Mouse (Mus musculus): ENCODE results near the gene Dcdc2b.

The Dcdc2b gene

GRCm38 (mm10) chr4:129621283-129621841 is 7.3 kb upstream of the Dcdc2b start:
- no peak for DNase-seq (ENCODE audit: low spot score in 2 of 2)

GRCm38 (mm10) chr4:129620419-129621282 is 6.6 kb upstream of the Dcdc2b start:
- no peak for DNase-seq (ENCODE audit: low spot score in 2 of 2)

- DNase-seq (ENCODE audit: low spot score in 2 of 2): peak; percentile 90 to 92
These were observed 5.0 kb upstream of the Dcdc2b start, which contains the start of gene Iqcc for GRCm38 (mm10) chr4:129618786-129619691. Gene Iqcc, minus strand, starts transcription at chr4:129619099.

GRCm38 (mm10) chr4:129618031-129618430 is 4.0 kb upstream of the Dcdc2b start:
- no peak for DNase-seq (ENCODE audit: low spot score in 2 of 2)

- DNase-seq (ENCODE audit: low spot score in 2 of 2): no peak
These were observed 3.1 kb upstream of the Dcdc2b start for GRCm38 (mm10) chr4:129617121-129617641.

- DNase-seq (ENCODE audit: low spot score in 2 of 2): no peak
These were observed 2.6 kb upstream of the Dcdc2b start for GRCm38 (mm10) chr4:129616631-129617030.

GRCm38 (mm10) chr4:129615801-129616290 is 1.8 kb upstream of the Dcdc2b start:
- DNase-seq (ENCODE audit: low spot score in 2 of 2): no peak

GRCm38 (mm10) chr4:129610472-129610871 is 3.6 kb downstream of the Dcdc2b start:
- no peak for DNase-seq (ENCODE audit: low spot score in 2 of 2)

GRCm38 (mm10) chr4:129610026-129610425 is 4.0 kb downstream of the Dcdc2b start:
- DNase-seq (ENCODE audit: low spot score in 2 of 2): no peak

- no peak for DNase-seq (ENCODE audit: low spot score in 2 of 2)
These were observed 4.9 kb downstream of the Dcdc2b start for GRCm38 (mm10) chr4:129609139-129609631.

GRCm38 (mm10) chr4:129608426-129609025 is 5.5 kb downstream of the Dcdc2b start:
- peak; percentile 60 to 81 for DNase-seq (ENCODE audit: low spot score in 2 of 2)

- DNase-seq (ENCODE audit: low spot score in 2 of 2): peak; percentile 56 to 78
These were observed 13.6 kb downstream of the Dcdc2b start, which contains the start of the genes Eif3i and Tmem234 for GRCm38 (mm10) chr4:129600233-129601158. Gene Eif3i, minus strand, starts transcription at chr4:129600648. Gene Tmem234, plus strand, starts transcription at chr4:129600668.

GRCm38 (mm10) chr4:129588865-129589264 is 25.2 kb downstream of the Dcdc2b start:
- no peak for DNase-seq (ENCODE audit: low spot score in 2 of 2)

- no peak for DNase-seq (ENCODE audit: low spot score in 2 of 2)
These were observed 27.1 kb downstream of the Dcdc2b start for GRCm38 (mm10) chr4:129586943-129587342.

- no peak for DNase-seq (ENCODE audit: low spot score in 2 of 2)
These were observed 28.3 kb downstream of the Dcdc2b start for GRCm38 (mm10) chr4:129585773-129586172.

- peak; percentile 58 to 81 for DNase-seq (ENCODE audit: low spot score in 2 of 2)
These were observed 29.0 kb downstream of the Dcdc2b start for GRCm38 (mm10) chr4:129584884-129585608.

GRCm38 (mm10) chr4:129584370-129584769 is 29.7 kb downstream of the Dcdc2b start:
- no peak for DNase-seq (ENCODE audit: low spot score in 2 of 2)

GRCm38 (mm10) chr4:129582251-129582650 is 31.8 kb downstream of the Dcdc2b start:
- DNase-seq (ENCODE audit: low spot score in 2 of 2): no peak

- DNase-seq (ENCODE audit: low spot score in 2 of 2): no peak
These were observed 33.7 kb downstream of the Dcdc2b start for GRCm38 (mm10) chr4:129580347-129580746.
